Mouse (Mus musculus): ENCODE results near the gene Pik3cd. TPM values are rescaled to one million over a fixed set of nuclear protein-coding genes. Genes with fewer than 3 reads are reported as not detected.
A peak's percentile ranks its signal among the peaks of the same experiment; 100 is the strongest.

The Pik3cd gene
- polyA plus RNA-seq, 1 experiment from 2014 or later = 14.0 TPM

DNA sequence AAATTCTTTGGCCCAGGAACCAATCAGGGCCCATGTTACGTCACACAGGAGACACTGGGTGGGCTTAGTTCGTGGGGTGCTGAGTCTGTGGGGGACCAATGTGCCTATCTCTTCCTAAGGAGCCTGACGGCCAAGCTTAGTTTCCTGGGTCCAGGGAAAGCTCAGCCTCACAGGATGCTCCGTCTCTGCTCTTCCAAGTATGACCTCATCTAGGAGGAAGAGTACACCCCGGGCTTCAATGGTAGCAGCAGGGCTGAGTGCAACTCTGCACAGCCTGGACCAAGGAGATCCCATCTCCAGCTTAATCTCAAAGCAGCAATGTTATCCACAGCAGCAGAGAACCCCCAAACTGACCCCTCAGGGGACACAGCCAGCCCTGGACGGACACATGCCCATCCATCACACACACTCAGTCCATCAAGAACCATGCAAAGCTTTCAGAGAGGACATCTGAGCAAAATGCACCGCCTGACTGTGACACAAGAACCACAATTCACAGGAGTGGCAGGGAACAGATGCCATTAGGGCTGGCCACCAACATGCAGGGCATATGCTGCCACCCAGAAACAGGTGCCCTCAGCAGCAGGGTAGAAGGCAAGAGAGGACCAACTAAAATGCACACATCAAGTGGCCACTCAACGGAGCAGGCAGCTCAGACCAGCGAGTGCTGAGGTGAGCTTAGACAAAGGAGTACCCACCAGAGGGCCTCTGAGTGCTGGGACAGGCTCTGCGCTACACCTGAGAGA, 32.5 kb upstream of the Pik3cd start:
- peaks cover 54% of the 10 kb centered on the region for H3K4me1 ChIP-seq

DNA sequence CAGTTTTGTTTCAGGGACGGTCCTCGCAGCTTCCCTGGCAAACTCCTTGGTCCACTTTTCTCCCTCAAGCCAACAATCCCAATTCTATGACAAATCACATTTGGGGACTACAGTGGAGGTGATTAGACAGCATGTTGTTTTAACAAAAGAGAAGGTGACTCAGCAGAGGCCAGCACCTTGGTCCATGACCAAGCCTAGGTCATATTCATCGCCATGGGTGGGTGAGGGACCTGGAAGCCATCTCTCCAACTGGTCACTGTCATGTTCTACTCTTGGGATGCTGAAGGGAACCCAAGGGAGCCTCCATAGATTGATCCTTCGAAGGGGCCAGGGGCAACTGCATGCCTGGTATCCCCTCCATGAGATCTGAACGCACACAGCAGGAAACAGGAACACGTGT, 31.9 kb upstream of the Pik3cd start:
- Histone ChIP-seq H3K27me3 (no peaks in the 10 kb centered on the region), H3K4me2 (replicated peaks) (no peak overlapping the region), H3K9me3 (no peaks in the 10 kb centered on the region), H3K36me3 (peaks cover 25% of the 10 kb centered on the region), H3K9ac (replicated peaks) (no peak overlapping the region), H3K4me1 (peaks cover 54% of the 10 kb centered on the region), H3K4me3 (no peak overlapping the region), H3K27ac (replicated peaks) (peak overlapping the region; percentile 65; the same call in 1 of the 2 replicates)
- no peak for ATAC-seq (ENCODE audit: low FRiP score, low read depth)
- 92% methylated on average over 6 of the region's 6 CpGs for WGBS

More for the DNA sequence above, 32.5 kb upstream of the Pik3cd start:
- ATAC-seq (ENCODE audit: low FRiP score, low read depth) = no peak
- Histone ChIP-seq H3K4me2 (replicated peaks) (0 out of 2 replicates have a peak overlapping the region, but pooled peaks have one; percentile 91), H3K9ac (replicated peaks) (peak overlapping the region; percentile 37; the same call in 1 of the 2 replicates), H3K27ac (replicated peaks) (no peak overlapping the region), H3K9me3 (no peaks in the 10 kb centered on the region), H3K4me3 (no peak overlapping the region), H3K27me3 (no peaks in the 10 kb centered on the region), H3K36me3 (peaks cover 19% of the 10 kb centered on the region)
- 86% methylated on average over 10 of the region's 10 CpGs for WGBS

GRCm38 (mm10) chr4:149733748-149734147, 31.4 kb upstream of the Pik3cd start:
- Histone ChIP-seq H3K9ac (replicated peaks) (0 out of 2 replicates have a peak overlapping the region, but pooled peaks have one; percentile 2), H3K27me3 (no peaks in the 10 kb centered on the region), H3K4me2 (replicated peaks) (peak overlapping the region; percentile 30), H3K9me3 (no peaks in the 10 kb centered on the region), H3K4me1 (peaks cover 54% of the 10 kb centered on the region), H3K27ac (replicated peaks) (peak overlapping the region; percentile 65), H3K4me3 (no peak overlapping the region; the same call in 1 of the 2 replicates), H3K36me3 (peaks cover 30% of the 10 kb centered on the region)
- WGBS = 51% methylated on average over 6 of the region's 6 CpGs
- no peak for ATAC-seq (ENCODE audit: low FRiP score, low read depth)

GRCm38 (mm10) chr4:149732800-149733199, 30.4 kb upstream of the Pik3cd start:
- Histone ChIP-seq H3K4me1 (peaks cover 54% of the 10 kb centered on the region), H3K27me3 (no peaks in the 10 kb centered on the region), H3K4me3 (no peak overlapping the region), H3K9me3 (no peaks in the 10 kb centered on the region), H3K27ac (replicated peaks) (no peak overlapping the region), H3K36me3 (peaks cover 39% of the 10 kb centered on the region), H3K4me2 (replicated peaks) (0 out of 2 replicates have a peak overlapping the region, but pooled peaks have one; percentile 3), H3K9ac (replicated peaks) (no peak overlapping the region)
- WGBS = 83% methylated on average over 10 of the region's 10 CpGs
- ATAC-seq (ENCODE audit: low FRiP score, low read depth) = no peak

DNA sequence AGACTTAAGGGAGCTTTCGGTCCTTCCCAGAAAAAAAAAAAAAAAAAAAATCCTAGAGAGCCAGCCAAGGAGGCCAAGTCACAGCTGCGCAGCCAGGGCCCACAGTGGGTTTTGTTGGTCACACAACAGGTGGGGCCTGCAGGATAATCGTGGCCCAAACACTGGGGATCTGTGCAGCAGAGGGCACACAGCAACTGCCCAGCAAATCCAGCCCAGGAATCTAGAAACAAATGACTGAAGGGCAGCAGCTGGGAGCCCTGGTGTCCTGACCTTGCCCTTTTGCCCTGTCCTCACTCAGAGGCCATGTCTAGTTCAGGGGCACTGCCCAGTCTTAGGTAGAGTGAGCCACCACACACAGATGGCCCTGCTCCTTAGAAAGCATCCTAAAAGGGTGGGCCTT, 29.9 kb upstream of the Pik3cd start:
- peaks cover 54% of the 10 kb centered on the region for H3K4me1 ChIP-seq
- H3K27me3 ChIP-seq = no peaks in the 10 kb centered on the region
- H3K4me2 ChIP-seq (replicated peaks) = no peak overlapping the region
- no peaks in the 10 kb centered on the region for H3K9me3 ChIP-seq
- H3K27ac ChIP-seq (replicated peaks) = no peak overlapping the region
- H3K36me3 ChIP-seq = peaks cover 43% of the 10 kb centered on the region
- WGBS = 80% methylated on average over 3 of the region's 3 CpGs
- H3K4me3 ChIP-seq = no peak overlapping the region
- H3K9ac ChIP-seq (replicated peaks) = no peak overlapping the region
- no peak for ATAC-seq (ENCODE audit: low FRiP score, low read depth)

DNA sequence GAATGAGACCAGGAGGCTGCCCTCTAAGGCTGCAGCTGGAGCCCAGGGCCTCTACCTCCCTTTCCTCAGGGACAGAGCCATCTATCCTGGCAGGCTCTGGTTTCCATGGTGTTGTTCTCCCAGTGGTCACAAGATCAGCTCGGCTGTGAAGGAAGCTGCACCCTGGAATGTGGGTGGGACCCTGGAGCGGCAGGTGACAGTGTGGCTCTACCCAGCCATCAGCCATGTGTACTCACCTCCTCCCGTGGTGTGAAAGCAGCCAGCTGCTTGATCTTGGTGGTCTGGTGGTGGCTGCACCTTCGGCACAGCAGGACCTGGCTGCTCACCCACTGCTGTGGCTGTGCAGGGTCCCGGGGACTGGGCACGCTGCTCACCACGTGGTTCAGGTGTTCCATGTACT, 28.5 kb upstream of the Pik3cd start:
- no peak for ATAC-seq (ENCODE audit: low FRiP score, low read depth)
- 84% methylated on average over 7 of the region's 7 CpGs for WGBS
- Histone ChIP-seq H3K9ac (replicated peaks) (no peak overlapping the region), H3K9me3 (no peaks in the 10 kb centered on the region), H3K4me1 (peaks cover 39% of the 10 kb centered on the region), H3K4me2 (replicated peaks) (no peak overlapping the region), H3K27ac (replicated peaks) (no peak overlapping the region), H3K36me3 (peaks cover 58% of the 10 kb centered on the region), H3K27me3 (no peaks in the 10 kb centered on the region), H3K4me3 (no peak overlapping the region)

GRCm38 (mm10) chr4:149728810-149729209, 26.4 kb upstream of the Pik3cd start:
- no peak overlapping the region for H3K9ac ChIP-seq (replicated peaks)
- H3K27ac ChIP-seq (replicated peaks) = no peak overlapping the region
- no peak overlapping the region for H3K4me2 ChIP-seq (replicated peaks)
- 80% methylated on average over 8 of the region's 8 CpGs for WGBS
- no peaks in the 10 kb centered on the region for H3K27me3 ChIP-seq
- H3K4me1 ChIP-seq = peaks cover 22% of the 10 kb centered on the region
- H3K9me3 ChIP-seq = no peaks in the 10 kb centered on the region
- peaks cover 77% of the 10 kb centered on the region for H3K36me3 ChIP-seq
- H3K4me3 ChIP-seq = no peak overlapping the region
- ATAC-seq (ENCODE audit: low FRiP score, low read depth) = no peak

- no peaks in the 10 kb centered on the region for H3K27me3 ChIP-seq
- no peak overlapping the region for H3K9ac ChIP-seq (replicated peaks)
- no peak overlapping the region for H3K27ac ChIP-seq (replicated peaks)
- peaks cover 79% of the 10 kb centered on the region for H3K36me3 ChIP-seq
- 96% methylated on average over 5 of the region's 5 CpGs for WGBS
- ATAC-seq (ENCODE audit: low FRiP score, low read depth) = no peak
- no peak overlapping the region for H3K4me3 ChIP-seq
- no peak overlapping the region for H3K4me2 ChIP-seq (replicated peaks)
- peaks cover 16% of the 10 kb centered on the region for H3K4me1 ChIP-seq
- no peaks in the 10 kb centered on the region for H3K9me3 ChIP-seq
Observed at GRCm38 (mm10) chr4:149727636-149728035, 25.3 kb upstream of the Pik3cd start.

- no peak overlapping the region for H3K4me3 ChIP-seq
- peaks cover 12% of the 10 kb centered on the region; the same call in 1 of the 2 replicates for H3K4me1 ChIP-seq
- H3K9ac ChIP-seq (replicated peaks) = no peak overlapping the region
- H3K36me3 ChIP-seq = peaks cover 81% of the 10 kb centered on the region
- H3K4me2 ChIP-seq (replicated peaks) = no peak overlapping the region
- 70% methylated on average over 15 of the region's 15 CpGs for WGBS
- 0 out of 2 replicates have a peak overlapping the region, but pooled peaks have one; percentile 25 for H3K27ac ChIP-seq (replicated peaks)
- no peaks in the 10 kb centered on the region for H3K9me3 ChIP-seq
- no peak for ATAC-seq (ENCODE audit: low FRiP score, low read depth)
- no peaks in the 10 kb centered on the region for H3K27me3 ChIP-seq
Observed at GRCm38 (mm10) chr4:149725661-149726350, 23.4 kb upstream of the Pik3cd start.

- H3K4me1 ChIP-seq = peaks cover 10% of the 10 kb centered on the region; the same call in 1 of the 2 replicates
- no peak overlapping the region for H3K4me2 ChIP-seq (replicated peaks)
- 0 out of 2 replicates have a peak overlapping the region, but pooled peaks have one; percentile 11 for H3K9ac ChIP-seq (replicated peaks)
- peaks cover 83% of the 10 kb centered on the region for H3K36me3 ChIP-seq
- WGBS = 94% methylated on average over 17 of the region's 17 CpGs
- no peak overlapping the region for H3K4me3 ChIP-seq
- no peaks in the 10 kb centered on the region for H3K9me3 ChIP-seq
- peak overlapping the region; percentile 54; the same call in 1 of the 2 replicates for H3K27ac ChIP-seq (replicated peaks)
- H3K27me3 ChIP-seq = no peaks in the 10 kb centered on the region
- ATAC-seq (ENCODE audit: low FRiP score, low read depth) = no peak
Observed at GRCm38 (mm10) chr4:149724916-149725470, 22.6 kb upstream of the Pik3cd start.

DNA sequence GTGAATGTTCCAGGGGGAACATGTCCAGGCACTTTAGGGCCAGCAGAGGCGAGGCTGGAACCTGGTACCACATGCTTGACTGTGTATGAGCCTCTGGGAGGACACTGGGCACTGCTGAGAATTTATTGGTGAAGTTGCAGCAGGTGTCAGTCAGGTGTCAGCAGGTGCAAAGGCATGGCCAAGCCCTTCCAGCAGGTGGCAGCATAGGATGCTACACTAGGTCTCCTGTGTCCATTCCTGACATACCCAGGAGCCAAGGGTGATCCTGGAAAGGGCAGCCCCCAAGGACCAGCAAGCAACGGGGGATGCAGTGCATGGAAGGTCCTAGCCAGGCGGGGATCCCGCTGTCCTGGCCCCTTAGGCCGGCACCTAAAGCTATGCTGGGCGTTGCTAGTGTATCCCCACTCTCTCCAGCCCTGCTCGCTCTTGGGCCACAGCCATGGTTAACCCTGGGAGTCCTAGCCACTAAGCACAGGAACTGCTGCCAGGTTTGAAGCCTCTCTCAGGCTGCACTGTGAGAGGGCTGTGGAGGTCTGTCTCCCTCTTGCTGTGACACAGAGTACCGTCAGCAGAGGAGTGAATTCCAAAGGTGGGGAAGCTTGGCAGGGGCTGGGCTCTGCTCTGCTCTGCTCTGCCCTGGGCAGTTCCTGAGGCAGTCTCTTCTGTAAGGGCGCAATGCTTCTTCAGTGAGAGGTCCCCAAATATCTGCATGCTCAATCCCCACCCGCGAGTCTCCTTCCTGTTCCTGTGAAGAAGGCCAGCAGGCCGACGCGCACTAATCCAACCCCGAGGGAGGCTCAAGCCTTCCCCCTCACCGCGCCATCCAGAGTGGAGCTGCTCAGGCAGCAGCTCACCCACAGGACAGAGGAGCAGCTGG, 21.7 kb upstream of the Pik3cd start:
- peak overlapping the region; percentile 54 for H3K27ac ChIP-seq (replicated peaks)
- no peaks in the 10 kb centered on the region for H3K9me3 ChIP-seq
- no peak overlapping the region for H3K4me3 ChIP-seq

More for the DNA sequence above, 21.7 kb upstream of the Pik3cd start:
- Histone ChIP-seq H3K4me1 (peaks cover 10% of the 10 kb centered on the region; the same call in 1 of the 2 replicates), H3K36me3 (peaks cover 83% of the 10 kb centered on the region), H3K27me3 (no peaks in the 10 kb centered on the region), H3K9ac (replicated peaks) (0 out of 2 replicates have a peak overlapping the region, but pooled peaks have one; percentile 11), H3K4me2 (replicated peaks) (no peak overlapping the region)
- peak; percentile 27 for ATAC-seq (ENCODE audit: low FRiP score, low read depth)
- 70% methylated on average over 17 of the region's 17 CpGs for WGBS
